Mouse (Mus musculus): ENCODE data around the gene Opcml.

Gene Opcml

DNA sequence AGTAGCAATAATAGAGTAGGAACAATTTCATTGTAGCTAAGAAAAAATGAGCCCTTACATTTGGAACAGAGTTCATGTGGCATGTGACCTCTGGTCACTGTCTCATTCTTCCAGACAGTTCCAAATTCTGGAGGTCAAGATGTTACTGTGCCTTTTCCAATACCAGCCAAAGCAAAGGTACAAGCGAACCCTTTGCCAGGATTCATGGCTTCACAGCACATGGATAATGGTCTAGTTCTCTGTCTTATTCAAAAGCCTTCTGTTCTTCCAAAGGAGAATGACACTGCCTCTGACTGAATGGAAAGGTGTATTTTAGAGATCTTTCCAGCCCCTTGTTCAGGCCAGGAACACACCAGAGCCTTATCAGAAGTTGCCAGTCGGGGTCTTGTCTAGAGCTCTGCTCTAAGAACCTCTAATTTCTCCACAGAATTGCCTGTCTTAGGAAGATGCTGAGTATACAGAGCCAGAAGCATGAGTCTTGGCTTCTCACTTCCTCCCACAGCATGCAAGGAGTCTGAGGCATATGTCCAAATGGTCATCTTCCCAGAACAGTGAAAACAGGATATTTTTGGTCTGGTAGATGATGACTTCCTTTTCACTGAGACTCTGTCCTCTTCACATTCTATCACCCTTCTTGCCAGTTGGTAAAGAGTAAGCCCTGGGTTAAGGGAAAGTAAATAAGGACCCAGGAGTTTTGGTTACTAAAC is 827.8 kb downstream of the Opcml start:
- no peak for DNase-seq (ENCODE audit: low spot score in 2 of 2)

DNA sequence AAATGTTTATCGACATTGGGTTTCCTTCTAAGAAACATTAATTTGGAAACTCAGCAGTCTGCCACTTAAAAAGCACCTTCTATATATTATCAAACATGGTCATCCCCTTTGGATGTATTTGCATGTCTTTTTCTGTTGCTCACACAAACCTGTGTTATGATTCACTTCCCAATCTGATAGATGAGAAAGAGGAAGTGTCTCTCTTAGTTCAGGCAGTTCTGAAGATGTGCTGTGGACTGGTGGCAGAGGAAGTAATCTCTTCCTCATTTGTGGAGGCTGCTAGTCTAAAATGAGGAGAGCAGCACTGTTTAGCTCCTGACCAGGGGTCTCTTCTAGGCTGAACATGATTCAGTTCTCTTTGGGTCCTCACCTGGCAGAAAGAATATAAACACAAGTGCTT is 831.4 kb downstream of the Opcml start:
- no peak for DNase-seq (ENCODE audit: low spot score in 2 of 2)

DNA sequence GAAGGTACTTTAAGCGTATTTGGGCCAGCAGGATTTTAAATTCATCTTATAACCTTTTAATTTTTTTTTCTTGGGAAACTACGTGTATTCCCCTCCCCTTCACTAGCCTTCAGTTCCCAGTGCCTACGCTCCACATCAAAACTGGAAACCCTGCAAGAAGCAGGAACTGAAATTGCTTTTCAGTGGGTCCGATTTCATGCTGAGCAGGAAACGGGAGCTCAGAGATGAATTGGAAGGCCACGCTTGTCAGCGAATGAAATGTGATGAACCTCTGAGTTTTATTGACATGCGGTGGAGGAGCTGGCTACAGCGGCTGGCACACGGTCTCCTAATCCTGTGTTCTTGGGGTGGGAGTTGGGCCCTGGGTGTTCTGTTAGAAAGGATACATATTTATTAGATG is 834.3 kb downstream of the Opcml start:
- no peak for DNase-seq (ENCODE audit: low spot score in 2 of 2)

DNA sequence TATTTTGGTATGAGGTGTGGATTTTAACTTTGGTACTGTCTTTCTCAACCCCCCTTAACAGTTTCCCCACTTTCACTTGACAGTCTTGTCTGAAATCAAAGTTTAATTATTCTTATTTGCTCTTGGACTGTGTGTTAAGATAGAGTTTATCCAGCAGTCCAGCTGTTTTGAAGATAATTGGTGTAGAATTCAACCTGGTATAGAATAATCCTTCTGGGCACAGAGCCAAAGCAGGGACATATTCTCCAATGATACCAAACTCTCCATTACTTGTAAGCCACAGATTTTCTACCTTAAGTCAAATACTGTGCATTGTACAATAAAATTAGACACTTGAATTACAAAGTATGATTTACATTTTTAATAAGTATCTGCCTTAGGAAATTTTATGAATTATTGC is 852.2 kb downstream of the Opcml start:
- no peak for DNase-seq (ENCODE audit: low spot score in 2 of 2)

DNA sequence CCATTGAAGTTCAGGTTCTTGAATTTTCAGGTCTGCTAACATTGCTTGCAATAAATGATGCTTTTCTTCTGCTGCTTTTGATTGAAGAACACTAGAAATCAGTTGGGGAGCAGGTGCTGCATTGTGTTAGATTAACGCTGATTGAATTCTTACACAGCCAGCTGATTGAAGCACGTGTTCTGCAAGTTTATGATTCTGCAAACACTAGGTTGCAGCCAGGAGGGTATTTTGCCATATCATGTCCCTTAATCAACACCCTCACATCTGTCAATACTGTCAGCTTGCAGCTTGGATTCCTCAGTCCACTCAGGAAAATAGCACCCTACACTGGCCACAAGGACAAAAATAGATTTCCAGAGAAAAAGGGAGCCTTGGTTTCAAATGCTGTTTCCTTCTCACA is 853.5 kb downstream of the Opcml start:
- DNase-seq (ENCODE audit: low spot score in 2 of 2): no peak

DNA sequence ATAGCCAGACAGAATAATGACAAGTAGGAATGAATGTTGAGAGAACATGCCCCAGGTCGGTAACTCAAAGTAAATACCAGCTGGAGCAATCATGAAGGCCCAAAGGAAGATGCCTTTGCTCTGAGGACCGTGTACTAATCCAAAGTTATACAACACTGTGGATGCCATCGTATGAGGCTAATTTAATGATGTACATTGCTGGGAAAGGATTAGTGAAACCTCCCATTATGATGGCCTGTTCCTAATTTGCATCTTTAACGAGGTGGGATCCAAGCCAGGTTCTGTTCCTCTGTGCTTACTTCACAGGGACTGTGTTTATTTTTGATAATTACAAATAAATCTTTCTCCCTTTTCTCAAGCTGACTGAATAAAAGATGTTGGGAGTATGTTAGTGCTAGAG is 859.5 kb downstream of the Opcml start:
- no peak for DNase-seq (ENCODE audit: low spot score in 2 of 2)

DNA sequence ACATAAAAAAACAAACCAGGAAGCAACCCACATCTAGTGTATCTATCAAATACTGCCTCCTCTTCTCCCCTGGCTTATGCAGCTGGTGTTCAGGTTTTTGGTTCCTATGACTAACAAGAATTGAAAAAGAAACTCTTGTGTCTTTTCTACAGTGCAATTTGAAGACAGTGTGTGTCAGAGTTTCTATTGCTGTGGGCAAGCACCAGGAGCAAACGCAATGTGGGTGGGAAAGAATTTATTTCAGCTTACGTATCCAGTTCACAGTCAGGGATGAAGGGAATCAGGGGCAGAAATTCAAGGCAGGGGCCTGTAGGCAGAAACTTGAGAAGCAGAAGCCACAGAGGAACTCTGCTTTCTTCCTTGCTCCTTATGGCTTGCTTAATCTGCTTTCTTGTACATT is 869.4 kb downstream of the Opcml start:
- DNase-seq (ENCODE audit: low spot score in 2 of 2): no peak

DNA sequence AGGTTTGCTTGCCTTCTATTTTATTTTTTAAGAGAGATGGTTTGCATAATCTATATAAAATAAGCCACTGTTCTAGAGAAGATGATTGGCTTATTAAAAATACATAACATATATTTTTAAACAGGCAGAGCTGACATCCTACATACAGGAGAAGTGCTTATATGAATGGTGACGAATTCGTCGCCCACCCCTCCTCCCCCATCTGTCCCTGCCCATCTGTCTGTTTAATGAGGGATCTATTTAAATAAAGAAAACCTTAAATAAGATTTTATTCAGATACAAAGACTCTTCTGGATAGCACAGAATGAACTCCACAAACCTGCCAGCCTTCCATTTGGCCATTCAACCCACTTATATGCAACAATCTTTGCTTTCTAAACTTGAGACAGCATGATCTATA is 872.3 kb downstream of the Opcml start:
- DNase-seq (ENCODE audit: low spot score in 2 of 2): peak; percentile 30 to 63

DNA sequence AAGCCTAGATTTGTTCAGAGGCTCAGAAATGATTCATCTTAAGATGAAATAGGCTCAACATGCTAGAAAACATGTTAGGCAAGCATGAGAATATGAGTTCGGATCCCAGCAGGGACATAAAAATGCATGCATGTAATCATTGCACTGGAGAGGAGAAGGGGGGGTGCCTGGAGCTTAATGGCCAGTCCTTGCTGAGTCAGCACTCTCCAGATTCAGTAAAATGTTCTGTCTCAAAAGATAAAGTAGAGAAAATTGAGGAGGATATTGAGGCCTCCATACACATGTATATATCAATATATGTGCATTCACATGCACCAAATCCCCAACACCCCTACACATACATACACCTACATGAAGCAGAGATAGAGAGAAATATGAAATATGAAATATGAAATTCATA is 889.7 kb downstream of the Opcml start:
- DNase-seq (ENCODE audit: low spot score in 2 of 2): no peak

DNA sequence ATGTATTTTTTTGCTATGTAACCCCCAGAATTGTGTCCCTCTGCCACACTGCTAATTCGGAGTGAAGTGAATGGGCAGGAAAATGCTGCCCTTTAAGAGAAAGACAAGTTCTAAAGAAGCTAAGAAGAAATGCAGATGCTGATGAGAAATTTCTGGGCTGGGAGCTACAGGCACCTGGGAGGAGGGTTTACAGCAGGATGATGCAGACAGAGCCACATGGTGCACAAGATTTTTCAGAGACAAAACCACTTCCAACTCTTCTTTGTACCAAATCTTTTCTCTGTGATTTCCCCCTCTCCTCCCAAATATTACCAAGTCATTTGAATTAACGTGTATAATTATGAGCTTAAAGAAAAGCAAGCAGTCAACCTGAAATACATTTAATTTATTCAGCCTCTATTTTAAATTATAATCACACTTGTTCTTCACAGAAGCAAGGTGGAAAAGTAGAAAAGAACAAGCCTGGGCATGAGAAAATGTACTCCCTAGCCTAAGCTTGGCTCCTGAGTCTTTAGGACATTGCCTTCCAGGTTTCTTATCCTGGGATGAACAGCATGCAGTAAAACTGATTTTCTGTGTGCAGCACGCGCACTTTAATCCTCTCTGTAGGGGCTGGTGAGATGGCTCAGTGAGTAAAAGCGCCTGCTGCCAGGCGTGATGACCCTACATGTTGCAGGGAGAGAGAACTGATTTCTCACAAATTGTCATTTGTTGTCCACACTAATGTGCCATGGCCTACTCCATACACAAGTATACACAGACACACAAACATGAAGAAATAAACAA is 890.9 kb downstream of the Opcml start:
- no peak for DNase-seq (ENCODE audit: low spot score in 2 of 2)

DNA sequence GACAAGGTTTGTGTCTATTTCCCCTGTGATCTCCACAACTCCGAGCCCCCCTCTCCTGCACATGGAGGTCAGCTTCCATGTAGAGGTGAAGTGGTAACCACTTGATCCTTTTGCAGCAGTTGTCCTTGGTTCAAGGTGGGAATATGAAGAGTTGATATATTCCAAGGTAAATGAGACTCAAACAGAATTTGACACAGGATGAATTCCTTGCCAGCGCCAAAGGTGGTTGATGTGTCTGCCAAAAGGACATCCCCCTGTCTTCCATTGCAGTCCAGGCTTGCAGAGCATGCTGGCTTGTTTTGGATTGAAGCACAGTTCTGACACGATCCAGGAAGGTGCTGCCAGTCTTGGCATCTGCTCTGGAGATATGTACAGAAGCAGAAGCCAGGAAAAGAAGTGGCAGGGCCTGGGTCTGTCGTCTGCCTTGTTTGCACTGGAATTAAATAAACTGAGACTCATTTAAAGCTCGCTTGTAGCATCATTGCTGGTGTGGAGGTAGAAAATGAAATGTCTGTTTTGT is 893.4 kb downstream of the Opcml start:
- no peak for DNase-seq (ENCODE audit: low spot score in 2 of 2)

DNA sequence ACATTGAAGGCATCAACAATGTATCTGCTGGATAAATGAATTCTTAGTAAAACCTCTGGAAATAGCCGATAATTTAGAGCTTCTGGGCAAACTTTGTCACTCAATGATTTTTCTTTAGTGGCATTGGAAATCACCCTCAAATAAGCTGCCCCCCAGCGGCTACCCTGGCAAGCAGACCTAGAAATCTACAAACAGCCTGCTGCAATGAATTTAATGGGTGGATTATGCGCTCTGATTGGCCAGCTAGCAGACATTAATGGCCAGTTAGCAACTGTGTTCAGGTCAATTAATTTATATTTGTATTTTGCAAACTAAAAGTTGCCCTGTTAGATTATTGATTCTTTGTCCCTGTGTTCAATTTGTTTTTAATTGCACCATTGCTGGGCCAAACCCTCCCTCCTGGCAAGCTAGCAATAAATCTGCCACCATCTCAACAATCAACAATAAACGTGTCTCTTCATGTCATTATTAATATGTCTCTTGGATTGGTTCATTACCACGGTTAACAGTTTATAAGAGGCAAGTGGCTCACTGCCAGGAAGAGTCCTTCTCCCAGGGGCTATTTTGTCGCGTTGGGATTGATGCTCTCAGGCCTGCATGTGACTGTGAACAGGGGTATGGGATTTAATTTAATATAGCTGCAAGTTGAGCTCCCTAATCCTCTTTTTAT is 896.5 kb downstream of the Opcml start:
- no peak for DNase-seq (ENCODE audit: low spot score in 2 of 2)

DNA sequence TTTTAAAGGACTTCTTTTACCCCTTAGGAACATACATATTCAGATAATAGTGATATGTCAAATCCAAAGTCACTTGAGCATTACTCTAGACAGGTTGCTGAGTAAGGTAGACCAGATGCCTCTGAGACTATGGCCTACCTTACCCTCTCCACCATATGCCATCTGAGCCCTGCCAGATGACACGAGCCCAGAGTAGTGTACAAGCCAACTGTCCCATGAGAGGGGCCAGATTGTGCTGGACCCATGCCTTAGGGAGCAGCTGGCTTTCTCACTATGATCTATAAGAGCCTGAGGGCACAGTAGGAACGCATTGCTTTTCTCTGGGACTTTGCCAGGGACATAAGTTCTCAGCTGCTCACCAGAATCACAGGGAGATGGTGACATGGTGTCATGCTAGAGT is 899.6 kb downstream of the Opcml start:
- no peak for DNase-seq (ENCODE audit: low spot score in 2 of 2)

DNA sequence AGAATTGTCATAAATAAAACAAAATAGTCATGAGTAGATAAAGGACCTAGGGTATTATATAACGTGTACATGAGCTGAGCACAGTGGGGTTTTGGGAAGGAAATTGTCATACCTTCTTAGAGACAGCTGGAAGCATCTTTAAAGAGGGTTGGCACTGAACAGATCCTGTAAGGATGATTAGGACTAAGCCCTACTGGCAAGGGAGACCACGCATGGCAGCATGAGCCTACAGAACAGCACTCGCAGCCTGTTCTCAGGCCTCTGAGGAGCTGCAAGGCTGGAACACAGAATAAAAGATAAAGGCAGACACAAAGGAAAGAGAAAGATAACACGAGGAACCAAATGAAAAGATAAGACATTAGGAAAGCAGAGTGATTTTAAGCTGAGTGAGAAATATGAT is 915.2 kb downstream of the Opcml start:
- no peak for DNase-seq (ENCODE audit: low spot score in 2 of 2)

DNA sequence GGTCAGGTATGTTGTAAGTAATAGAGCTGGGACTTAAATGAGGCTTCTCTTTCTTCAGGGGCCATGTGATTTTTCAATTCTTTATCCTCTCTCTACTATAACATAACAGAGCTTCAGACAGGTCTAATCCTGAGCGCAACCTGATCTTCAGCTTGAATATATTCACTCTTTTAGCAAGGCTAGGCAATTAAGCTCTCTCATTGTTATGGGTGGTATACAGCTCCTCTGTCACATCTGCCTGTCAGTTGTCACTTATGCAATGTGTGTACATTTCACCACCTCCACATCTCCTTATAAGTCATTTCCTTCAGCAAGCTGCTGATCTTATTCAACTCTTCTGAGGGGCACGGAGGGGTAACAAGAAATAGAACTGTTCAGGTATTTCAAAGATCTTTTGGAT is 924.0 kb downstream of the Opcml start:
- DNase-seq (ENCODE audit: low spot score in 2 of 2): no peak

DNA sequence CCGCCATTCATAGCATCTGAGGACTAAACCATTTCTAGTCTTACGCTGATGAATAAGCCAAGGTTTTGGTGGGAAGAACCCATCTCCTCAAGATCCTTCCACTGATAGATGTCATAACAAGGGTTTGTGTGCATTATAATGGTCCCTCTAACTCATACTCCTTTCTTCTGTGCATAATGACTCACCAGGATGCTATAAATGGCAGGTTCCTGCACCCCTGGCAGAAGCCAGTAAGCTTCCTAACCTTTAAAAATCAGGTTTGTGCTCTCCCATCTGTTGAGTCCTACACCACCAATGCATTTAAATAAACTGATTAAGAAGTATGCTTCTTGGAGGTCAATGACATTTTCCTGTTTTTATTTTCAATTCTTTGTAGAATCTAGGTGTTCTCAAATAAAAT is 929.6 kb downstream of the Opcml start:
- DNase-seq (ENCODE audit: low spot score in 2 of 2): no peak

DNA sequence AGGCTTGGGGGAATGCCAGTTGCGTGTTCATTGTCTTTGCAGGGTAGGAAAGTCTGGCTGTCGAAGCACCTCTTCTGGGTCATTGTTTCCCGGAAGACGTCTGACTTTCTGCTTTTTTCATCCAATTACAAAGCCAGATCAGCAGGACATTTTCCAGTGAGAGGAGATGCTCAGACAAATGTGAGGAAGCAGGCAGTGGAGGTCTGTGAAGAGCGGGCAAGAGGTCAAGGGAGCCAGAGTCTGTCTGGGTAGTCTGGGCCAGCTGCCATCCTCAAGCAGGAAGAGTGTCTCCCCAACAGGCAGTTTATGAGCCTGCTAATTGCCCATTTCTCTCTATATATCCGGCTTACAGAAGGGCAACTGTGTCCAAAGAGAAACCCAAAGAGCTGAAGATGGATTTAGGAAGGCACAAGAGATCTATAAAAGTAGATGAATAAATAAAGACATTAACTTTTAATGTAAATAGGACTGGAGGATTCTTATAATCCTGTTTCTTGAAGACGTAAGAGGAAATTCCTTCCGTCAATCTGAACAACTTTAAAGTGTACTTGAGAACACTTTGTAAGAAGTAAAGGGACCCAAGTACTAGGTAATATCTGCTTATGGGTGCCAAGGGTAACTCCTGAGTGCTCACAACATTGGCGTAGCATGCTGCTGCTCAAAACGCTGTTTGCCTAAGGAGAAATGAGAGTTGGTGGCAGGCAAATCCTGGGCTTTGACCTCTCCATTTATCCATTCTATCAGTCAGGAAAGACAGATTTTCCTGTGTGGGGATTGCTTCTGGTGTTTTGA is 941.4 kb downstream of the Opcml start:
- no peak for DNase-seq (ENCODE audit: low spot score in 2 of 2)

DNA sequence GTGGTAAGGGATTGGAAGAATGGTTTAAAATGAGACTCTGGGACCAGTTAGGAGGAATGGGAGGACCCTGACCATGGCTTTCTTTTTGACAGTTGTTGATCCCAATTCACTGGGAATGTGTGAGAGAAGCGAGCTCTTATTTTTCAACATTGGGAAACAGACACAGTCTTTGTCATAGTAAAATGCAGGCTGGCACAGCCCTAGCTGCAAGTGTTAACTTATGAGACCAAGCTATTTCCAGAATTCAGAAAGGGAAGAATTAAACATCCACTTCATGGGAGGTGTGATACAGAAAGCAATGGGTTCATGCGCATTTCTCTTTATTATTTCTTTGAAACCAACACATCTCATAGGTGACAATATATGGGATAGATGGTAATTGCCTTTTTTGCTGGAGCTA is 947.4 kb downstream of the Opcml start:
- DNase-seq (ENCODE audit: low spot score in 2 of 2): no peak

DNA sequence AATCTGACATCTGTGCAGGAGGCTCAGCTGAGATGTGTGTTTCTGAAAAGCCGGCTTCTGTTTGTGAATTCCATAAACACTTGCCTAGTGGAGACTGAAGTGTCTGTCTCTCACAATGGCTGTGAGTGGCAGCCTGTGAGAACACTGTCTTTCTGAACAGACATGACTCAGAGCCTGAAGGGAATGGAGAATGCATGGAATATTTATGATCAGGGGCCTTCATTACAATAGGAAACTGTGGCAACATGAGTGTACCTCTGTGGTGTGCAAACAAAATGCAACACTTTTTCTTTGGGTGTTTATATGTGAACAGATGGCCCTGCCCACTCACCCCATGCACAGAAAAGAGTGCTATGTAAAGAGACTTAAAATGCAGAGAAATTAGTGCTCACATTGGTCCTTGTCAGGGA is 947.9 kb downstream of the Opcml start:
- DNase-seq (ENCODE audit: low spot score in 2 of 2): peak; percentile 10 to 14

DNA sequence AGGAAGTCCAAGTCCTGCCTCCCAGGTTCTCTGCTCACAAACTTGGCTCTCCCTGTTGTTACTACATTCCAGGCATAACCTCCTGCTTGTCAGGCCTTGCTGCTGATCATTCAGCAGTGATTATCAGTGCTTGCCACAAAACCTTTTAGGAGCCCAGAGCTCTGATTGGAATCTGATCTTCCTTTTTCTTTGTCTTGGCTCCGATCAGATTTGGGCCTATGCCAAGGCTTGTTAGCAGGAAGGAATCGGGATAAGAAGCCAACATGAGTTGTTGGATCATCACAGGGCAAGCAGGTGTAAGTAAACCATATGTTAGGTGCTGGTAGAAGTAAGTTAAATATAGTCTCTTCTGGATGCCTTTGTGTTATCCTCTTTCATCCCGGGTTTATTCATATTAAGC is 954.2 kb downstream of the Opcml start:
- DNase-seq (ENCODE audit: low spot score in 2 of 2): no peak

DNA sequence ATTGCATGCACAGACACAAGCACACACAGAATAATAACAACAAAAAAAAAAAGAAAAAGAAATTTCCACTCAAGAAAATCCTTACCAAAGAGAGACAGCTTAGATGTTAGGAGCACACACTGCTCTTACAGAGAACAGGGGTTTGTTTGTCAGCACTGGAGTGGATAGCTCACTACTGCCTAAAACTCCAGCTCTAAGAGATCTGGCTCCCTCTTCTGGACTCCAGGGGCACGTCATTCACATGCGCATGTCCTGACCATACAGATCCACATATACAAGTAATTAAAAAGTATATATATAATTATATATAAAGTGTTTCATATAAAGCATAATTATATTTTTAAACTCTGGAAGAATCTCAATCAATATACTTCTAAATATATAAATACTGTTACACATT is 958.3 kb downstream of the Opcml start:
- DNase-seq (ENCODE audit: low spot score in 2 of 2): no peak

DNA sequence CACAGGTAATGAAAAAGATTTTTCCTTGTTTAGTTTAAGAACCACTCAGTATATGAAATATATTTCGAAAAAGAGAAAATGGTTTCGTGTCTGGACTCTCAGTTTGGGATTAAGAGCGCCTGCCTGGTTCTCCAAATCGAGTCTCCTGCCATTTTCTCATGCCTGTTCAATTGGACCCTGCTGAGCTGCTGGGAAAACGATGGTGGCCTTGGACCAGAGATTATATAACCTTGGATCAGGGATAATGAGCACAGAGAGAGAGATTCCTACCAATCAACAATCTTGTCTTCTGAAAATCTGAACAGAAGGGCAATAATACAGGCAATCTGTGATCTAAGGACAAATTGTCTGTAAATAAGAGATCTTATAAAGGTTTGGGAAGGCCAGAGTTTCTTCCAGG is 962.3 kb downstream of the Opcml start:
- no peak for DNase-seq (ENCODE audit: low spot score in 2 of 2)
